Mouse (Mus musculus): ENCODE measurements around the gene Srxn1.

GRCm38 (mm10) chr2:152132691-152133090 is 27.4 kb downstream of the Srxn1 start:
- no peak for TF ChIP-seq POLR2A (IDR thresholded peaks at IDR 0.05; ENCODE audit: low read depth, low read length)
- no peak for TF ChIP-seq CTCF (IDR thresholded peaks at IDR 0.05; ENCODE audit: borderline replicate concordance, insufficient read depth, low read length)

All from embryonic fibroblast, embryonic 13.5 days (primary cell).